Mouse (Mus musculus): ENCODE data around the gene Lamtor4. TPM values are rescaled to one million over a fixed set of nuclear protein-coding genes. Genes with fewer than 3 reads are reported as not detected.

Gene Lamtor4
- polyA plus RNA-seq, 1 experiment from 2014 or later: 36.3 TPM

- Histone ChIP-seq H3K4me3 (ENCODE audit: low read depth, low read length) (peak overlapping the region; percentile 87), H3K27me3 (ENCODE audit: control insufficient read depth, insufficient read depth, low read length) (no peaks in the 10 kb centered on the region), H3K36me3 (ENCODE audit: control insufficient read depth, insufficient read depth, low read length) (peaks cover 20% of the 10 kb centered on the region), H3K9ac (ENCODE audit: low read length) (peak overlapping the region; percentile 85), H3K4me2 (ENCODE audit: low read depth, severe bottlenecking) (peak overlapping the region; percentile 94), H3K27ac (replicated peaks; ENCODE audit: low read depth, low read length) (no peak overlapping the region), H3K4me1 (ENCODE audit: control insufficient read depth, insufficient read depth, low read length) (peaks cover 13% of the 10 kb centered on the region; the same call in 1 of the 2 replicates), H3K9me3 (ENCODE audit: control insufficient read depth, low read length) (no peaks in the 10 kb centered on the region)
- 71% methylated on average over 18 of the region's 18 CpGs for whole genome bisulfite sequencing
- ATAC-seq (ENCODE audit: insufficient number of reproducible peaks, low FRiP score, low TSS enrichment, low read depth) (no peak), DNase-seq (ENCODE audit: low spot score) (no peak)
These were observed 7.4 kb downstream of the Lamtor4 start for GRCm38 (mm10) chr5:138262582-138263240.

GRCm38 (mm10) chr5:138263260-138264206 is 8.3 kb downstream of the Lamtor4 start, which contains the start of gene BC037034:
Gene BC037034 (minus strand): TSS chr5:138264033.
- no peaks in the 10 kb centered on the region for H3K27me3 ChIP-seq (ENCODE audit: control insufficient read depth, insufficient read depth, low read length)
- no peak within 1 kb of the TSS for H3K27ac ChIP-seq (replicated peaks; ENCODE audit: low read depth, low read length)
- peak within 1 kb of the TSS; percentile 87 for H3K4me3 ChIP-seq (ENCODE audit: low read depth, low read length)
- H3K9me3 ChIP-seq (ENCODE audit: control insufficient read depth, low read length): no peaks in the 10 kb centered on the region
- H3K9ac ChIP-seq (ENCODE audit: low read length): peak within 1 kb of the TSS; percentile 85
- peaks cover 20% of the 10 kb centered on the region for H3K36me3 ChIP-seq (ENCODE audit: control insufficient read depth, insufficient read depth, low read length)
- H3K4me1 ChIP-seq (ENCODE audit: control insufficient read depth, insufficient read depth, low read length): peaks cover 13% of the 10 kb centered on the region; the same call in 1 of the 2 replicates
- ATAC-seq (ENCODE audit: insufficient number of reproducible peaks, low FRiP score, low TSS enrichment, low read depth) (peak; percentile 83), DNase-seq (ENCODE audit: low spot score) (peak; percentile 91)
- under 1% methylated on average over 71 of the region's 71 CpGs for WGBS
- H3K4me2 ChIP-seq (ENCODE audit: low read depth, severe bottlenecking): peak within 1 kb of the TSS; percentile 94

GRCm38 (mm10) chr5:138264207-138264578 is 8.9 kb downstream of the Lamtor4 start:
- Histone ChIP-seq H3K27me3 (ENCODE audit: control insufficient read depth, insufficient read depth, low read length) (no peaks in the 10 kb centered on the region), H3K4me1 (ENCODE audit: control insufficient read depth, insufficient read depth, low read length) (peaks cover 13% of the 10 kb centered on the region; the same call in 1 of the 2 replicates), H3K36me3 (ENCODE audit: control insufficient read depth, insufficient read depth, low read length) (peaks cover 17% of the 10 kb centered on the region), H3K9me3 (ENCODE audit: control insufficient read depth, low read length) (no peaks in the 10 kb centered on the region), H3K27ac (replicated peaks; ENCODE audit: low read depth, low read length) (no peak overlapping the region), H3K4me2 (ENCODE audit: low read depth, severe bottlenecking) (peak overlapping the region; percentile 94), H3K4me3 (ENCODE audit: low read depth, low read length) (peak overlapping the region; percentile 87), H3K9ac (ENCODE audit: low read length) (peak overlapping the region; percentile 85)
- WGBS: 17% methylated on average over 6 of the region's 6 CpGs
- no peak for DNase-seq (ENCODE audit: low spot score)
- no peak for ATAC-seq (ENCODE audit: insufficient number of reproducible peaks, low FRiP score, low TSS enrichment, low read depth)

- H3K36me3 ChIP-seq (ENCODE audit: control insufficient read depth, insufficient read depth, low read length): peaks cover 4% of the 10 kb centered on the region
- no peak overlapping the region for H3K4me3 ChIP-seq (ENCODE audit: low read depth, low read length)
- no peak overlapping the region for H3K27ac ChIP-seq (replicated peaks; ENCODE audit: low read depth, low read length)
- DNase-seq (ENCODE audit: low spot score) (no peak), ATAC-seq (ENCODE audit: insufficient number of reproducible peaks, low FRiP score, low TSS enrichment, low read depth) (no peak)
- H3K9ac ChIP-seq (ENCODE audit: low read length): no peak overlapping the region
- H3K4me2 ChIP-seq (ENCODE audit: low read depth, severe bottlenecking): no peak overlapping the region
- 92% methylated on average over 4 of the region's 4 CpGs for WGBS
- H3K9me3 ChIP-seq (ENCODE audit: control insufficient read depth, low read length): no peaks in the 10 kb centered on the region
- no peaks in the 10 kb centered on the region for H3K27me3 ChIP-seq (ENCODE audit: control insufficient read depth, insufficient read depth, low read length)
- H3K4me1 ChIP-seq (ENCODE audit: control insufficient read depth, insufficient read depth, low read length): peaks cover 13% of the 10 kb centered on the region; the same call in 1 of the 2 replicates
These were observed 10.4 kb downstream of the Lamtor4 start for GRCm38 (mm10) chr5:138265712-138266111.

- H3K4me1 ChIP-seq (ENCODE audit: control insufficient read depth, insufficient read depth, low read length): peaks cover 13% of the 10 kb centered on the region; the same call in 1 of the 2 replicates
- DNase-seq (ENCODE audit: low spot score) (no peak), ATAC-seq (ENCODE audit: insufficient number of reproducible peaks, low FRiP score, low TSS enrichment, low read depth) (no peak)
- H3K9me3 ChIP-seq (ENCODE audit: control insufficient read depth, low read length): no peaks in the 10 kb centered on the region
- H3K4me2 ChIP-seq (ENCODE audit: low read depth, severe bottlenecking): no peak overlapping the region
- no peak overlapping the region for H3K4me3 ChIP-seq (ENCODE audit: low read depth, low read length)
- H3K27ac ChIP-seq (replicated peaks; ENCODE audit: low read depth, low read length): no peak overlapping the region
- no peaks in the 10 kb centered on the region for H3K36me3 ChIP-seq (ENCODE audit: control insufficient read depth, insufficient read depth, low read length)
- 88% methylated on average over 3 of the region's 3 CpGs for WGBS
- no peaks in the 10 kb centered on the region for H3K27me3 ChIP-seq (ENCODE audit: control insufficient read depth, insufficient read depth, low read length)
- H3K9ac ChIP-seq (ENCODE audit: low read length): no peak overlapping the region
These were observed 11.8 kb downstream of the Lamtor4 start for GRCm38 (mm10) chr5:138267114-138267513.

- ATAC-seq (ENCODE audit: insufficient number of reproducible peaks, low FRiP score, low TSS enrichment, low read depth) (no peak), DNase-seq (ENCODE audit: low spot score) (no peak)
- H3K4me2 ChIP-seq (ENCODE audit: low read depth, severe bottlenecking): no peak overlapping the region
- WGBS: 76% methylated on average over 4 of the region's 4 CpGs
- no peak overlapping the region for H3K9ac ChIP-seq (ENCODE audit: low read length)
- H3K36me3 ChIP-seq (ENCODE audit: control insufficient read depth, insufficient read depth, low read length): no peaks in the 10 kb centered on the region
- no peak overlapping the region for H3K4me3 ChIP-seq (ENCODE audit: low read depth, low read length)
- no peaks in the 10 kb centered on the region for H3K27me3 ChIP-seq (ENCODE audit: control insufficient read depth, insufficient read depth, low read length)
- H3K4me1 ChIP-seq (ENCODE audit: control insufficient read depth, insufficient read depth, low read length): peaks cover 5% of the 10 kb centered on the region; the same call in 1 of the 2 replicates
- H3K9me3 ChIP-seq (ENCODE audit: control insufficient read depth, low read length): no peaks in the 10 kb centered on the region
- no peak overlapping the region for H3K27ac ChIP-seq (replicated peaks; ENCODE audit: low read depth, low read length)
These were observed 13.7 kb downstream of the Lamtor4 start for GRCm38 (mm10) chr5:138268980-138269379.

GRCm38 (mm10) chr5:138271232-138271631 is 15.9 kb downstream of the Lamtor4 start:
- ATAC-seq (ENCODE audit: insufficient number of reproducible peaks, low FRiP score, low TSS enrichment, low read depth): no peak
- H3K4me2 ChIP-seq (ENCODE audit: low read depth, severe bottlenecking): no peak overlapping the region

GRCm38 (mm10) chr5:138272409-138272923 is 17.2 kb downstream of the Lamtor4 start, which contains the start of gene Gal3st4:
Gene Gal3st4 (minus strand): TSS chr5:138272840.
- no peaks in the 10 kb centered on the region for H3K9me3 ChIP-seq (ENCODE audit: control insufficient read depth, low read length)
- H3K4me3 ChIP-seq (ENCODE audit: low read depth, low read length): peak within 1 kb of the TSS; percentile 9; the same call in 1 of the 2 replicates
- 1% methylated on average over 12 of the region's 12 CpGs for WGBS
- peaks cover 2% of the 10 kb centered on the region; the same call in 1 of the 2 replicates for H3K36me3 ChIP-seq (ENCODE audit: control insufficient read depth, insufficient read depth, low read length)
- peak; percentile 53; the same call in 1 of the 2 replicates for ATAC-seq (ENCODE audit: insufficient number of reproducible peaks, low FRiP score, low TSS enrichment, low read depth)
- peak within 1 kb of the TSS; percentile 45 for H3K4me2 ChIP-seq (ENCODE audit: low read depth, severe bottlenecking)
- H3K9ac ChIP-seq (ENCODE audit: low read length): peak within 1 kb of the TSS; percentile 58
- peaks cover 20% of the 10 kb centered on the region for H3K4me1 ChIP-seq (ENCODE audit: control insufficient read depth, insufficient read depth, low read length)
- DNase-seq (ENCODE audit: low spot score): peak; percentile 68
- H3K27me3 ChIP-seq (ENCODE audit: control insufficient read depth, insufficient read depth, low read length): no peaks in the 10 kb centered on the region
- H3K27ac ChIP-seq (replicated peaks; ENCODE audit: low read depth, low read length): peak within 1 kb of the TSS; percentile 48

More at GRCm38 (mm10) chr5:138271232-138271631, 15.9 kb downstream of the Lamtor4 start:
- no peak for DNase-seq (ENCODE audit: low spot score)
- H3K4me3 ChIP-seq (ENCODE audit: low read depth, low read length): no peak overlapping the region
- H3K4me1 ChIP-seq (ENCODE audit: control insufficient read depth, insufficient read depth, low read length): peaks cover 13% of the 10 kb centered on the region
- H3K27me3 ChIP-seq (ENCODE audit: control insufficient read depth, insufficient read depth, low read length): no peaks in the 10 kb centered on the region
- H3K36me3 ChIP-seq (ENCODE audit: control insufficient read depth, insufficient read depth, low read length): no peaks in the 10 kb centered on the region; the same call in 1 of the 2 replicates
- H3K27ac ChIP-seq (replicated peaks; ENCODE audit: low read depth, low read length): no peak overlapping the region
- no peaks in the 10 kb centered on the region for H3K9me3 ChIP-seq (ENCODE audit: control insufficient read depth, low read length)
- WGBS: 70% methylated on average over 3 of the region's 3 CpGs
- no peak overlapping the region for H3K9ac ChIP-seq (ENCODE audit: low read length)

Measured in limb, embryonic 11.5 days (tissue).